Mouse (Mus musculus) testis, postnatal 14 days (tissue): ENCODE results near the gene Otulinl.
"Not testable (repeated sequence)": the region's sequence is repeated elsewhere in the genome, so short reads cannot be mapped to it uniquely, and the experiment has no call there.

ENCODE experiments used
- DNase-seq: peaks from one replicate; pipeline ENCODE4 v3.0.0; 2021; ENCODE audit warnings: low spot score

The Otulinl gene

GRCm38 (mm10) chr15:27681419-27682187 is at the start of gene Otulinl:
Otulinl (minus strand) TSS chr15:27681579.
- peak; percentile 89 for DNase-seq

DNA sequence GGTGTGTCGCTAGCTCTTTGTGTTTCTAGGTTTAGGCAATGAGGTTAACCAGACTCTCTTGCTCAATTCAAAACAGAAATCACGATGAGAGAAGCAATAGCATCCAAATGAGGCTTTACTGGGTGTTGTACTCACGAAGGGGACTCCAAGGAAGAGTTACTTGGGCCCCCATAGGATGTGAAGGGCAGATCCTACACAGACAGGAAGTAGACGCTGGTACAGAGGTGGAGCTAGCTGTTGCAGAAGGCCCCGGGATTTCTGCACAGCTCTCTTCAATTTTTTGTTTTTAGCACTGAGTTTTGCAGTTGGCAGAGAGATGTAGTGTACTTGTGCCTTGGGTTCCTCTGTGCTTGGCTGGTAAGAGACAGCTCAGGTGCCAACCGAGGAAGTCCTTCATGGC is 44.8 kb upstream of the Otulinl start:
- DNase-seq, result no peak

DNA sequence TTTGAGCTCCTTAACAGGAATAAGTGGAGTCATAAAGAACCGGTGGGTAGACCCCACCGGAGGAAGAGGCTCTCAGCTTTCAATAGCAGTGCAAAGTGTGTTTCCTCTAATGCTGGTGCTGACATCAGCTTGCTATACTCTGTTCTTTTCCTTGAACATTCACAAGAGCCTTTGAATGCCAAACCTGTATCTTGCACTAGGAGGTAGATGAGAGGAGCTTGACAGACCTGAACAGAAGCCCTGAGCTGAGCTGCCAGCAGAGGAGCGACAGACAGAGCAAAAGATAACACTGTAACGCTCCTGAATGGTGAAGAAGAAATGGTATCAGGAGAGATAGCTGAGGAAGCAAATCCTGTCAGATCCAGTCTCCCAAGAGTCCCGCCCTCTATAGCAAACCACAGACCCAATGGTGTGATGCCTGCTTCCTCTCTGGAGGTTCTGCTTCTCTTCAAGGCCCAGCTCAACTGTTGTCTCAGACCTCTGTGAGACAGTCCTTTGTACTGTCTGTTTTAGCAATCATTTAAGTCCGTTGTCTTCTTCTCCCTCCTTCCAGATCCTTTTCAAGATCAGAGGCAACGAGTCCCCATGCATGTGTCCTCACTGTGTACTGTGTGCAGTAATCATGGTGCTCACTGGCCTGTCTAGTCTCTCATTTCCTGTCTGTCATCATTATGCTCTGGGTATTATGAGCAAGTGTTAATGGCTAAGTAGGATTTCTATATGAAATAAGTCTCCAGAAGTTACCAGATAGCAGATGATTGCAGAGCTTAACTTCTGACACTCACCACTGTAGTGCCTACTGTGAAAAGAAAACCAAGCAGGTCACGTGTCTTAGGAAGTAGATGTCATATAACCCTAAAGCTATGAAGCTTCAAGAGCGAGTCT is 43.7 kb upstream of the Otulinl start:
- DNase-seq, result no peak

GRCm38 (mm10) chr15:27724298-27724697 is 42.9 kb upstream of the Otulinl start:
- peak; percentile 35 for DNase-seq

DNA sequence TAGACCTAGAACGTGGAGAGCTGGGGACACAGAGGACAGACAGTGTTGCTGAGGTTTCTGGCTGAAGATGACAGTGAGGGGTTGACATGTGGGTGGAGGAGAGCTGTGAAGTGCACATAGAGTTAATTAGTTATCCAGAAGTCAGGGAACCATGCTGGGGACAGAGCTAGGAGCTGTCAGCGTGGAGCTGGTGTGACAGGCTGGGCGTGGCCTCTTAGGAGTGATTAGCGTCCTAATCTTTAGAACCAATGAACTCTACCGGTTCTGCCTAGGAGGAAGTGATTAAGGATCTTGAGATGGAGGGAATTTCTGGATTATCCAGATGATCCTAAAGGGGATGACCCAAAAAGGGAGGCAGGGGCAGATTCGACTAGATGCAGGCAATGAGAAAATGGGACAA is 42.4 kb upstream of the Otulinl start:
- no peak for DNase-seq

DNA sequence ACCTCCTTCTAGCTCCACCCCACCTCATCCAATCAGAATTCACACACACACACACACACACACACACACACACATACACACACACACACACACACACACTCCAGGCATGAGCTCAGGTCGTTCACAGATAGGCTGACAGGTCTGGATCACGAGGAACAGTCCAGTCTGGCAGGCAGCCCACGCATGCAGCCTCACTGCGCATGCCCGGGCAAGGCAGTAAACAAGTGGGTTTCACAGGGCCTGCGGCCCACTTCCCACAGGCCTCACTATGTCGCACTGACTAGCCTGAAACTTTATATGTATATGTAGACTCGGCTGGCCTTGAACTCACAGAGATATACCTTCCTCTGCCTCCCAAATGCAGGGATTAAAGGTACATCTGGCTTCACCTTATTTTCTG is 38.9 kb upstream of the Otulinl start:
- not testable (repeated sequence) for DNase-seq

- DNase-seq, result no peak
Observed at GRCm38 (mm10) chr15:27718668-27719067, 37.3 kb upstream of the Otulinl start.

- no peak for DNase-seq
Observed at GRCm38 (mm10) chr15:27715331-27715730, 34.0 kb upstream of the Otulinl start.

GRCm38 (mm10) chr15:27710698-27711097 is 29.3 kb upstream of the Otulinl start:
- DNase-seq, result no peak

DNA sequence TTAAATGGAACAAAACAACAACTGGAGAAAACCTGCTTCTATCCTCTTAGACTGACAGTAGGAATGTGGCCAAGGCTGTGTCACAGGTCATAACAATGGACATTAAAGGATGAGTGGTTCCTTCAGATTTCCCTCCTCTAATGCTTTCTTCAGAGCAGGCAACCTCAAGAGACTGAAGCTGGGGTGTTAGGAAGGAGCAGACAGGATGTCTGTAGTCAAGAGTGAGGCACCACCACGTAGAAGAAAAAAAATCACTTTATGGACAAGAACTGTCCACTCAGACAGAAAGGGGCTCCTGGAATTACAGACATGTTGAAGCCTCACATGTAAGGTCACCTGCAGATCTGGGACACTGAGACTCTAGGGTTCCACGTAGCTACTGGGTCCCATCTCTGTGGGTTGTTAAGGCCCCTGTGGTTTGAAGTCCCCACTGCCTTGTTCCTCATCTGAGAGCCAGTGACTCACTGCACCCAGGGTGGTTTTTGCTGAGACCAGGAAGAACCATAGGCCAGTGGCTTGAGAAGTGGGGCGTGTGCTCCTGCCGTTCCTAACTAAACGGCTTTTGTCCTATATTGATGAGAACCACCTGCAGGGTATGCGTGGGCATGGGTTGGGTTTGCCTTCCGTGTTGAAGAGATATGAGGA is 27.7 kb upstream of the Otulinl start:
- no peak for DNase-seq

GRCm38 (mm10) chr15:27708499-27708898 is 27.1 kb upstream of the Otulinl start:
- DNase-seq, result no peak

- no peak for DNase-seq
Observed at GRCm38 (mm10) chr15:27702972-27703313, 21.6 kb upstream of the Otulinl start.

GRCm38 (mm10) chr15:27702031-27702971 is 20.9 kb upstream of the Otulinl start:
- no peak for DNase-seq

- DNase-seq, result no peak
Observed at GRCm38 (mm10) chr15:27697632-27698031, 16.3 kb upstream of the Otulinl start.

DNA sequence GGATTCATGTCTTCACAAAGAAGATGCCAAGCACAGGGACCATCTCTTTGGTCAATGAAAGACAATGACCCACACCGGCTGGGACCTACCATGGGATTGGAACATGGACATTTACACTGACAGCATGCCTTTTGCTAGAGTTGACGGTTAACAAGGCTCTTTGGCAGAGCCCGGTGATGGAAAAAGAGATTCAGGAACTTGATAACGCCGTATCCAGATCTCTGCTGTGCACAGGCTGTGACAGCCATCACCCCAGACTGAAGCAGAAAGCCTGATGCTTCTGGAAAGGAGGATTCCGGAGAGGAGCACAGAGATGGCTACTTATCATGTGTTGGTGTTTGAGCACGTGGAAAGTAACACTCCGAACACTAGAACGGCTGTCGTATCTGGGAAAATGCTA is 11.9 kb upstream of the Otulinl start:
- DNase-seq, result no peak

DNA sequence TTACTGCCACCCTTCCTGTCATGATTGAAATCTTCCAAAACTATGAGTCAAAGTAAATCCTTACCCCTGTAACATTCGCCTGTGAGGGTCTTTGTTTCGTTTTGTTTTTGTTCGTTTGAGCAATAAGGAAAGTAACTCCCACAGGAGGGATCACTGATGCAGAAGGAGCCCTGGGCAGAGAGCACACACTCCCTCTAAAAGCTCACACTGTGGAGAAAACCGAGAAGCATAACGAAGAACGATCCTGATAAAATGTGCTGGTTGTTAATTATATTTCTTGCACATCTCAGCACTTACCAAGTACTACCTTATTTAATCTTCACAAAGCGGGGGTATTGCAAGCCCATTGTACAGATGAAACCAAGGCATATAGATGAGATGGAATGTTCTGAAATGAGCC is 10.8 kb upstream of the Otulinl start:
- DNase-seq, result no peak

DNA sequence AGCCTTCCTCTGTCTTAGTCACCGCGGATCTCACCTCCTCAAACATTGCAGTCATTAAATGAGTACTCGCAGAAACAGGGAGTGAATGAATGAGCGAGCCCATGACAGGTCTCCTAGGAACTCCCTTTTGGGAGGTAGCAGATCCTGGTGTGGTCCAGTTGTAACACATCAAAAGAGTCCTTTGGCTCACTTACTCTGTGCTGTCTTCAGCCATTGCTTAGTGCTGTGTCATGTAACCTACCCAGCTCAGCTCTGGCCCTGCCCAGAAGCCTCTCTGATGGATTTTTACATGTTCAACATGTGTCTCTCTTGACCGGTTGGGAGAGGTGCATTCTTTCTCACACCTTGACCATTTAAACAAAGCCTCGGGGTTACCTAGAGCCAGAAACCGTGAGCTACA is 9.8 kb upstream of the Otulinl start:
- DNase-seq, result no peak

GRCm38 (mm10) chr15:27688041-27688651 is 6.8 kb upstream of the Otulinl start:
- DNase-seq, result no peak

DNA sequence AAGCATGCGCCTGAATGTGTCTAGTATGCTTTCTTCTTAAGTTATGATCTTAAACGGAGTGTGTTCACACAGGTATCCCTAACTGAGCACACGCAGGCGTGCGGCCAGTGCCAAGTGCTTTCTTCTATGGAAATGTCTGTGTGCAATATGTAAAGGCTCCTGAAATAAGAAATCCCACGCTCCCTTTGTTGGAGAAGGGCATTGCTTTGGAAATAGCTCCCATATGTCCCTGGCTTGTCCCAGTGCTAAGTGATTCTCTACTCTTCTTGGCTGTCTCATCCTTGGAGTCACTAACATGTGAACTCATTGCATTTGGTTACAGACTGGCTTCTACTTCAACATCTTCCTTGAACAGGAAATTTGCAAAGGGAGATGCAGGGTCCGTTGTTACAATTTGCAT is 3.4 kb upstream of the Otulinl start:
- DNase-seq, result no peak

GRCm38 (mm10) chr15:27683206-27683605 is 1.8 kb upstream of the Otulinl start:
- DNase-seq, result no peak

DNA sequence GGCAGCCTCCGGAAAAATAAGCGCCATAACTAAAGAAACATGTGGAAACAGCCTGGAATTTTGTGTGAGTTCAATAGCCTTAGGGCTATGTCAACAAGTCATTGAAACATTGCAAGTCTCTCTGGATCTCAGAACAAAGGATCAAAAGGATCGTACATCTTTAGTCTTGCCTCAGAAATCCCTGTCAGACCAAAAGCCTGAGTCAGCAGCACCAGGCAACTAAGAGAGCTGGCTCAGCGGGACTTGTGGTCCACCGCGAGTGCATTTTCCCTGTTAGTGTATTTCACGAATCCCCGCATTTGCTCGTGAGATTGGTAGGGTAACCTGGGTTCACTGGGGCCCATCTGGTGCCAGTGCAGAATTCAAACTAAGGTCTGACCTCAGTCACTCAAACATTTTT is 1.2 kb upstream of the Otulinl start:
- no peak for DNase-seq
